Mouse (Mus musculus) fibroblast of lung, adult 2 months (primary cell): ENCODE measurements around the gene Cpne1.

Source experiments
- DNase-seq: peaks from one replicate; pipeline ENCODE4 v3.0.0-alpha.2; 2011; ENCODE audit warnings: low read depth

Cpne1 gene

DNA sequence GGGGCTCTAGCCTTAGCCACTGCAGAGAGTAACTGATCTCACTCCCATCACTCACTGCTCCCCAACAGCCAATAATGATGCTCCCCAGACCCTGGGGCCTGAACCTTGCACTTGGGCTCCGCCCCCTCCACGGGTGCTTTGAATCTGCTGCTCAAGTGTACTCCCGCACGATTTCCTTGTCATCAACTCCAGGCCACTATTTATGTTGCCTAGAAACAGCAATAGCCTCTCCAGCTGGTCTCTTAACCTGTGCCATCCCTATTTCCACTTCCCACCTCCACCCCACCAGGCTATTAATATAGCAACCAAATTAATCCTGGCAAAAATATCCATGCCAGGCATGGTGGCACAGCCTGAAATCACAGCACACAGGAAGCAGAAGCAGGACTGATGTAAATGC lies 32.1 kb downstream of the Cpne1 start:
- no peak for DNase-seq

DNA sequence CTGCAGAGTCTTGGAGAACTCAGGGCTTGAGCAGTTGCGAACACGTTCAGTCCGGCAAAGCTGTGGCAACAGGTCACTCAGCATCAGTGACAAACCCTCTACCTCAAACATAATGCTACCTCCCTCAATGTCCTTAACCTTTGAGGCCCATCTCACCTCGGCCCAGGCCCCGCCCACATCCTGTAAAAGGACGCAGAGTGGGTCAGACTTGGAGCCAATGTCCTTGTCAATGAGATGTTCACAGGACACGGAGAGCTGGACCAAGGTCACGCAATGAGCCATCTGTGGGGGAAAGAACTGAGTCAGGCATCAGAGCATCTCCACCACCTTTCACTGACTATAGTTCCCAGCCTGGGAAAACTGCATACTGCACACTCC lies 32.6 kb downstream of the Cpne1 start:
- no peak for DNase-seq

DNA sequence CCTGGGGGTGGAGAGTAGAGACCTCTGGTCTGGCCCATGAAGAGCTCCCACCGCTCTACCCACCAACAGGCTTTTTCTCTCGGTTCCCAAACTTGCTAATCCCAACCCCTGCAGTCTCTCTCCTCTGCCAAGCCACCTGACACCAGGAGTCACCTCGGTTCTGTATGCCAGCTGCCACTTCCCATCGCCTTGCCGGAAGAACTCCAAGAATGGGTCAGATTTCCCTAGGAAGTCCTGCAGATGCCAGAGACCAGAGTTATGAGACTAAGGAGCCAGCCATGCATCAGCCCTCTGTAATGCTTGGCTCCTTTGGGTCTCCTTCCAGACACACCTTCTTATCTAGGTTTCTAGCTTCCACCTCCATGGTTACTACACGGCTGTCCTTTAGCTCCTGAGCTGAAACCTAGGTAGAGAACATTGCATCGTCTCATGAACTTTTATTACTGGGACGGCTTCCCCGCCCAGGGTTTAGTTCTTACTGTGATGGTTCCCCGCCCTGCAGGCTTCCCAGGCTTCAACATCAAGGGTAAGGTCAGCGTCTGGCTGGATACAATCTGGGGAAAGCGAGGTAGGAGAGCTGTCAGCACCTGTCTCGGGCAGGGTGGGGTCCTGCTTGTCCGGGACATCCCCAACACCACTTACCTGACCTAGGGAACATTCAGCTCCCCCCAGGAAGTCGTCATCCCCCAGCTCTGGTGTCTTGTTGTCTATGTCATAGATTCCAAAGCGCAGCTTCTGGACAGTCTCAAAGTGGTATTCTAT lies 33.2 kb downstream of the Cpne1 start:
- no peak for DNase-seq

DNA sequence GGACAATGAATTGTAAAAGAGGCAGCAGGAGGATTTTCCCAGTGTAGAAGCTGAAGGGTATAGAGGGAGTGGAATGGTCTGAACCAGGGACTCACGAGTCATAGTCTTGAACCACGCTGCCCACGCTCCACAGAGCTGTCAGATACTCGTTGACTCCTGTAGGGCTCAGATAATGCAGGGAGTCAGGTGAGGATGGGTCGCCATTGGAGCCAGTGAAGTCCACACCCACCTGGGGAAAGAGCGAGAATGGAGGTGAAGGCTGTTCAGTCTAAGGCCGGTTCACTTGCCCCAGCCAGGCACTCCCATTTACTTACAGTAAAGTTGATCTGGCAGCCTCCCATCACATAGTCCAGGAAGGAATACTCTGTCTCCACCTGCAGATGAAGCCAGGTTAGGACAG lies 34.3 kb downstream of the Cpne1 start:
- DNase-seq, result no peak

DNA sequence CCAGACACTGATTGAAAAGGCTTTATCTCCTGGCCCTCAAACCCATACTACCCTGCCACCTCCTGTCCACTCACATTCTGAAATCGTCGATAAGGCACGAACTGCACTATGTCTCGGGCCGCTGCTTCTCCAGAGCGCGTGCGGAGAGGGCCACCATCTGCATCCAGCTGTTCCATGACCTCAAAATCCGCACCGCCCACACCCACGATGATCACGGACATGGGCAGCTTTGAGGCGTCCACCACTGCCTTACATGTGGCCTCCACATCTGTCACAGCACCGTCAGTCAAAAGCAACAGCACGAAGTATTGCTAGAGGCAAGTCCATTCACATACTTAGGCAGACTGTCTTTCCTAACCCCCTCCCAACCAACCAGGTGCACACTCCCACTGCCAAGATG lies 38.0 kb downstream of the Cpne1 start:
- no peak for DNase-seq

DNA sequence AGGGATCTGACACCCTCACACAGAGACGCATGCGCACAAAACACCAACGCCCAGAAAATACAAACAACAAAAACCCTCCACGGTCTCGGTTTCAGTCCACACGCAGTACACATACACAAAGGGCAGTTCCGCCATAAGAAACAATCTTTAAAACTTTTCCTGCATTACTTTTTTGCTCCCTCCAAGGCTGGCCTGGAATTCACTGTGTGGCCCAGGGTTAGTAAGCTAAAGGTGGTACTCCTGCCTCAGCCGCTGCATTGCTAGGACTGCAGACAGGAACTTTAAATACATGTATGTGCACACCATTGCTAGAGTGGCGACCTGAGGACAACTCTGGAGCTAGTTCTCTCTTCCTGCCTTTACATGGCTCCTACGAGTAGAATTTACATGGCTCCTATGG lies 40.5 kb downstream of the Cpne1 start:
- DNase-seq, result no peak

DNA sequence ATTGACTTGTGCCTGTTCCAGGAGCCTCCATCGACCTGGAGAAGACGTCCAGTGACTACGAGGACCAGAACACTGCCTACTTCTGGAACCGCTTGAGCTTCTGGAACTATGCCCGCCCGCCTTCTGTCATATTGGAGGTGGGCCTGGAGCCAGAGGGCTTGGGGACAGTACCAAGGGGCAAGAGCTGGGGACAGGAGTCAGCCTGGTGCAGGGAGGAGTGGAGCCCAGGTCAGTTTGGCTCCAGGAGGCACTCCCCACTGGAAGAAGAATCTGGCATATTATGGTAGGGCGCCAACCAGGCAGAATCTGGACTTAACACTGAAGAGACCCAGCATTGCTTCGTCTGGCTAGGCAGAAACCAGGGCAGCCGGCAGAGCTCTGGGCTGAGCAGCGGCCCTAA lies 43.8 kb downstream of the Cpne1 start:
- DNase-seq, result no peak

DNA sequence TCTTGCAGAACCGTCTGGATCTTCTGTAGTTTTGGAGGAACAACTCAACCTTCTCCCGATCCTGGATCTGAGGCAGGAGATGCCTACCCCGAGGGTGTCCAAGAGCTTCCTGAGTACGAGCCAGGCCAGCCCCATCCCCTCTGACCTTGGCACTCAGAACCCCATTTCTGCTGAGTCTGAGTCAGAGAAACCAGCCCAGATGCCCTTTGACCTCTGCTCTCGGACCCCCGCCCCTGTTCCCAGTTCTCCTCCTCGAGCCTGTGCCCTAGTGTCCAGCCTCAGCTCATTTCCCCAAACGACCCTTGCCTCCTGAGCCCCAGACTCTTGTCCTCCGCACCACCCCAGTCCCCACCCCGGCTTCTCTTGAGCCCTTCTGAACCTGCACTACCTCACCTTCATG lies 45.6 kb downstream of the Cpne1 start:
- no peak for DNase-seq

DNA sequence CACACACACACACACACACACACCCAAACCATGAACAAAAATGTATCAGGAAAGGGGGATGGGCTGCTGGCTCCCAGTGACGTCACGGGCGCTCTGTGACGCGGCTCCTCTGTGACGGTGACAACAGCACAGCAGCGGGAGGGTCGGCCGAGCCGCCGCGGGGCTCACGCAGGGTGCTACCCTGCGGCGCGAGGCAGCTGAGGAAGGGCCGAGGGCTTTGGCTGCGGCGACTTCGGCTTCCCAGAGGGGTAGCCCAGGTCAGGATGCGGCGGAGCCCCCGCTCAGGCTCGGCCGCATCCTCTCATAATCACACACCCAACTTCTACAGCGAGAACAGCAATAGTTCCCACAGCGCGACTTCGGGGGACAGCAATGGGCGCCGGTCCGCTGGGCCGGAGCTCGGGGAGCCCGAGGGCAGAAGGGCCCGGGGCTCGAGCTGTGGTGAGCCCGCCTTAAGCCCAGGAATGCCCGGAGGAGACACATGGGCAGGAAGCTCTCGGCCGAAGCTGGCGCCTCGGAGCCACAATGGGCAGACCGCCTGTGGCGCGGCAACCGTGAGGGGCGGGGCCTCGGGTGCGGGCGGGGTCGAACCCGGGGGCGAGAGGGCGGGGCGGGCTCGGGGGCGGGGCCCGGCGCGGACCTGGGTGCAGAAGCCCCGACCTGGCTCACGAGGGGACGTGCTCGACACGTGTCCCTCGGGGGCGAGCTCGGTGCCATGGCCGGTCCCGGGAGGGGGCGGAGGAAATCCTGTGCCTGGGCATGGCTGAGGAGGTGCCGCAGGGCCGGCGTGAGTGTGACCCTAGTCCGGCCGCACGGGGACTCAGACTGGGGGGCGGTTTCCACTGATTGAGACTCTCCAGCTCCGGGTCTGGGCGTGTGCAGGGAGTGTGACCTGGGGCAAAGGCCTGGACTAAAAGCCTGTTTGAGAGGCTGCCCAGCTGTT lies 46.4 kb downstream of the Cpne1 start, which contains the start of gene Spag4:
Spag4 (plus strand) TSS at position 77 of the 943 bp plus-strand sequence.
- peak; percentile 15 for DNase-seq

DNA sequence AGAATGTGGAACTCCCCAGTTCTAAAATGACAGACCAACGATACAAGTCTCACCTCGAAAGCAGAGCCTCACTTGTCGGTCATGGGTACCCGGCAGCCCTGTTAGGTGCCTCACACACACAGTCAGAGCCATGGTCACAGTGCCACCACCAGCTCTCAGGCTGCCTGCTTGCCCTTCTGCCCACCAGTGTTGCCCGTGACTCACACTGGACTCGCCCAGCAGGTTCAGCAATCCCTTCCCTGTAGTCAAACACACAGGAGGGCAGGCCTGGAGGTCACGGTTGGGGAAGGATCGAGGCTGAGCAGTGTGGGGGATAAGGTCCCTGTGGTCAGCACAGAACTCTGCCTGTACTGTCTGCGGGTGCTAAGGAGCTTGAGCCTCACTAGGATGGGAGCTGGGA lies 58.9 kb downstream of the Cpne1 start, which contains the start of gene Fer1l4:
Fer1l4 (minus strand) TSS at position 132 of the 400 bp plus-strand sequence.
- no peak for DNase-seq

DNA sequence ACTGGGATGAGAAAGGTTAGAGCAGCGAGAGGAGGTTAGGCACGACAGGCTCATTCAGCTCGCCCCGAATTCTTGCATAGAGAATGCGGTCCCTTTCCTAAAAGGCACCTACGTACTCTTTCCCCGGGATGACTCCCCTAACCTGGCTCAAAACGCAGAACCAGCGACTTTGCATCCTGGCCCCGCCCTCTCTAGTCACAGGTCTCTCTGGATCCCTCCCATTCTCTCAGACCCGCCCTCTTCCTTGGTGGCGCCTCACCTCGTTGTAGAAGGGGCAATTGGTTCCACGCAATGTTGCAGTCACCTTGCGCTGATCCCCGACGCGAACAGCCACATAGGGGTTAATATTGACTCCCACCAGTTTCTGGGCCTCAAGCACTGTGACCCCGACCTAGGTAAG lies 63.8 kb downstream of the Cpne1 start:
- no peak for DNase-seq

DNA sequence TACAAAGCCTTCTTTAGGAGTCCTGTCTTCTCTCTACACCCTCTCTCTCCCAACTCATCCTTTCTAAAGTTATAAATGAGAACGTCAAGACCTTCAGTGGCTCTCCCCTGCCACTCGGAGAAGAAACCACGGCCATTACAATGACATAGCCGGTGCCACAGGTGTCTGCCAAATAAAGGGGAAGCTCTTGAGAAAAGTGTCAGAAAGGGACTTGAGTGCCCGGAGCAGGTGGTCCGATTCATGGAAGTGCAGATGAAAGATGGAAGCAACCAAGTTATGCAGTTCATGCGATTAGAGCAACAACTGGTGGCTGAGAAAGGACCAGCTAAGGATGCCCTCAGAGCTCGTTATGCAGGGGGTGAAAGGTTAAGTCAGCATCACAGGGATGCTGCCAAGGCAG lies 68.9 kb downstream of the Cpne1 start:
- DNase-seq, result no peak

DNA sequence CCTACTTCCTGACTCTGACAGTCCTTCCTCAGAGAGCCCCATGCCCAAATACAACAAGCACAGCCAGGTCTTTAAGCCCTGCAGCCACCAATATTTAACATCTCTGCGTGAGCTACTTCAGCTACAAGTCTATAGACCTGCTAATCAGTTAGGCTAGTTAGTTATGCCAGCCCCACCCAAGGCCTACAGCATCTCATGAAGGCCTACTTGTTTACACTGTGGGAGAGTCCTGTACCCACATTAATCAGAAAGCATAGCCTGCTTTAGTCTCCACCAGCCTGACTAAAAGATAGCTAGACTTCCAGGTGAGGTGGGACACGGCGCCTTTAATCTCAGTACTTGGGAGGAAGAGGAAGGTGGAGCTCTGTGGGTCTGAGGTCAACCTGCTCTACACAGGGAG lies 72.4 kb downstream of the Cpne1 start:
- DNase-seq, result no peak

DNA sequence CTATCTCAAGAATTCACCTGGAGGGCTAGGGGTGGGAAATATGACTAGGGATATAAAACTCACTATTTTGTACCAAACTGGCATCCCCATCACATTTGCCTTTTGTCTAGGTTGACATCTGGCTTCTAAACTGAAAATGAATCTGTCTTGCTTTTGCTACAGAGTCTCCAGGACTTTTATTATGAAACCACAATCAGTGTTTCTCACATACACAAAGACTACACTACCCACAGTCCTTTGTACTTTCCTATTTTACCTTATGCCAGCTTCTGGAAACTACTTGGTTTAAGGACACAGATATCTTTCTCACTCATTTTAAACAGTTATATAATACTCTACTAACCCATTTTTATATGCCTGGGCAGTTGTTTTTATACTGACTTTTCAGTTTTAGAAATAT lies 86.3 kb downstream of the Cpne1 start:
- DNase-seq, result no peak
